Mouse (Mus musculus) left cerebral cortex, adult 18-20 months (tissue): Measurements from ENCODE around the gene Trim62. TPM values are rescaled to one million over a fixed set of nuclear protein-coding genes. Genes with fewer than 3 reads are reported as not detected.

Source experiments
- DNase-seq, 2 experiments: peaks; one replicate each; pipeline ENCODE4 v3.0.0; 2021 to 2022; ENCODE audit warnings: low spot score in 2 of 2, mixed read lengths in 1 of 2
- long read RNA-seq, 2 experiments: library from polyadenylated mRNA; stranded (forward); transcript quantifications; one replicate each; pipeline ENCODE4 v2.0.0; 2021
- total RNA-seq, 2 experiments: library from RNA; stranded (reverse); gene quantifications; 2 replicates each; pipeline ENCODE4 v1.2.3; 2021

Trim62 gene
- total RNA-seq = 10 to 100 TPM; 17.8 to 19.1 TPM
- long read RNA-seq, experiment 1, transcript Trim62-201 (5 exons, 3,752 nt) = major isoform, 37 of 42 reads
- long read RNA-seq, experiment 1, partial matches to known transcripts = 3 of 42 reads
- long read RNA-seq, experiment 1, other reads (novel, unspliced or antisense) = 2 of 42 reads
- long read RNA-seq, experiment 2, transcript Trim62-201 (5 exons, 3,752 nt) = major isoform, 22 of 22 reads
- long read RNA-seq, experiment 2, partial matches to known transcripts = 0 of 22 reads
- long read RNA-seq, experiment 2, other reads (novel, unspliced or antisense) = 0 of 22 reads

DNA sequence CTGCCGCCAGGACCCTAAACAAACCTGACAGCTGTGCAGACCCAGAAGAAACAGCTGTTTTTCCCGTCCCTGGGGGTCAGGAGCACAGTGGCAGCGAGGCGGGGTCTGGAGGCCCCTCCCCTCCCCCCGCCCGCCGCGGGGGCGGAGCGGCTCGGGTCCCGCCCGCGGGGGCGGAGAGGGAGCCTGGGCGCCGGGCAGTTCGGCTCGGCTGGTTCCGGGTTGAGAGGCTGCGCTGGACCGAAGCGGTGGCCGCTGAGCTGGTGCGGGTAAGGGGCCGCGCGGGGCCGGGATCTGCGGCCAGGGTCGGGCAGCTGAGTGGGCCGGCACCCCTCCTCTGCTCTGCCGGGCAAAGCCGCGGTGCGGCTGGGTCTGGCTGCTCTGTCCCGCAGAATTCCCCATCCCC is at the start of gene Trim62:
TSS of gene Trim62 (plus strand) at position 202 of the 403 bp plus-strand sequence.
- peak; percentile 48 to 68 for DNase-seq

- no peak for DNase-seq
Measured at GRCm38 (mm10) chr4:128838202-128838601, 45.2 kb upstream of the Trim62 start.

DNA sequence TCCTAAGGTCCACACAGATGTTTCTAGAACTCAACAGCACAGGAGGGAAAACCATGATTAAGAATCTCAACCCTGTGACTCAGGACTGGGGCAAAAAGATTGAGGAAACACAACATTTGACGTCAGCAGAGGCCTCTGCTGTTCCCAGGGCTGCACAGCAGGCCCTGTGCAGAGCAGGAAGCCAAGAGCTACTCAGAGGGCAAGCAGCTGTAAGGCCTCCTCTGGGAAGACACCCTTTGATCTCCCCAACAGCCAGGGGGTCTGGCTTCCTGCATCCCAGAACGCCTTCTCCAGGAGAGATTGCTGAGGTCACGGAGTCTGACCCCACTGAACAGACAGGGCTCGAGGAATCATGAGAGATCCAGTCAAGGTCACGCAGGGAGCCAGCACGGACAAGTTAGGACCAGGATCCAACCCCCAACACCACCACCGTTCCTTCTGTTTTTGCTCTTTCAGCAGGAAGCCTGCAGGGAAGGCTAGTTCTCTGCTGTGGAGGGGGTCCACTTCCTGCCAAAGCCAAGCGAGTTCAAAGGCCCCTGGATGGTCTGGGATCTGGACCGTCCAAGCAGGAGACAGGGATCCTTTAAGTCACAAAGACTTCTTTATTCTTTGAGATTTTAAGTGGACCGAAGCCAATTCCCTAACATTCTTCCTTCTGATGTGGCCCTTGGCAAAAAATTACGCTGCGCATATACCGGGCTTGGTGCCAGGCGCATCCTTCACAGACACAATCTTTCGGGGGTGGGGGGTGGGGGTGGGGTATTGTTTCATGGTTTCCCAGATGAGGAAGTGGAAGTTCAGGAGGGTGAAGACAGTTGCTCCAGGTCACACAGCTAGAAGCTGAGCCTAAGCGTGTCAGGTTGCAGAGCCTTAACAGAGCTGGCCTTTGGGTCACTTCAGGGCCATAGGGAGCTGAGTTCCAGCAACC is 43.3 kb upstream of the Trim62 start:
- DNase-seq = no peak

DNA sequence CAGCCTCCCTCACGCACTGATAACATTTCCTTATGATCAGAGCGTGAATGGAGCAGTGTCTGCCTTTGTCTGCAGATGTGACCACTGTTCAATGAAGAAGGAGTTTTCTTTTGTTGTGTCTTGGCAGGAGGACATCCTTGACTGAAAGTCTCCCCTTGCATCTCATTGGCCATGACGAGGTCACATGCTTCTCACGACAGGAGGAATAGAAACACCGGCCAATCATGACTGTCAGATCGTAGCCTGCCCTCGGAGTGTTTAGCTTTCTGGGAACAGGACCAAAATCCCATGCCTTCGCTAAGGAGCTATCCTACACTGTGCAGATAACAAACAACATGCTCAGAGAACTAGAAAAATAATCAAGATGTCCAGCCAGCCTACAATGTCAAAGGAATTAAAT is 42.1 kb upstream of the Trim62 start:
- no peak for DNase-seq

DNA sequence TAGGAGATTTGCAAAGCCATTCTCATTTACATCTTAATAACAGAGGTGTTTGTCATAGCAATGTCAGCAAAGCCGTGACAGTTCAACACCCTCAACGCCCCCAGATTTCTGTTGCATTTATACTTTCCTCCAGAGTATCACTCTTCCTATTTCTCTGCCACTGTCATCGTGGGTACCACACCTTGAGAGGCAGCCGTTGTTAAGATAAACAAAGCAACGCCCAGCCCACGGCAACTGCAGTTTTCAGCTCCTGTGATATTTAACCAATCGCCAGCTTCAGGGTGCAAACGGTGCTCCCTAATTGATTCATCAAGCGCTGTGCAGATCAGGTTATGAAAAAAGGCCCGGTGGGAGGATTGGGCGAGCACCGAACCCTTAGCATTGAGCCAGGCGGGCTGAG is 38.8 kb upstream of the Trim62 start:
- DNase-seq = no peak

GRCm38 (mm10) chr4:128845367-128845973 is 37.9 kb upstream of the Trim62 start:
- no peak for DNase-seq

GRCm38 (mm10) chr4:128848961-128849360 is 34.4 kb upstream of the Trim62 start:
- DNase-seq = no peak

DNA sequence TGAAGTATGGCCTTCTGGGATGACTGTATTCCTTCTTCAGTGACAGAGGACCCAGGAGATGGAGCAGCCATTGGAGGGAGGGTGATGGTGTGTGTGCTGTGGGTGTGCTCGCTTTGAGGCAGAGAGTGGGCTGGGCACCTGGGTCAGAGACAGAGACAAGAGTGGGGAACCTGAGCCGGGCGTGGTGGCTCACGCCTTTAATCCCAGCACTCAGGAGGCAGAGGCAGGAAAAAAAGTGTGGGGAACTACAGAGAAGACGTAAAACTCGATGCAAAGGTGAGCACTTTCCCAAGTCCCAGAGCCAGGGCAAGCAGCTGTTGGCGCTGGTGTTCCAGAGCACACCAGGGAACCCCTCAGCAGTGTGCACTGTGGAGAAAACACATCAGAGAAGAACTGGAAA is 33.7 kb upstream of the Trim62 start:
- DNase-seq = no peak

DNA sequence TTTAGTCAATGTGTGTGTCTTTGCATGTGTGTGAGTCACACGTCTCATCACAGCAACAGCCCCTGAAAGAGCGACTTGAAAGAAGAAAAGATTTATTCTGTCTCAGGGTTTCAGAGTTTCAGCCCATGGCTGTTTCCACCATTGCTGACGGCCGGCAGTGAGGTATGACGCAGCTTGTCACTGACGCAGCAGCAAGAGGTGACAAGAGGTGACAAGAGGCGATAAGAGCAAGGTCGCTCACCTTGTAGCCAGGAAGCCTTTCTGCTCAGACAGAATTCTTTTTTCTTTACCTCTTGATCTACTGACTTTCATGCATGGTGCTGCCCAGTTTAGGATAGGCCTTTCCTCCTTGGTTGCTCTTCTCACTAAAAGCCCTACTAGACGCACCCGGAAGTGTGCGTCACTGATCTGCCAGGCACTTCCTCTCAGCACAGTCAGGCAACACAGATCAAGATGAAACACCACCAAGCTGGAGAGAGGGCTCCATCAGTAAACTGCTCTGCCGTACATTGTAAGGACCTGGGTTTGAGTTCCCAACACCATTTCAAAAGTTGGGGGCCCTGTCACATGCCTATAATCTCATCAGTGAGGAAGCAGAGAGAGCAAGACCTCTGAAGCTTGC is 31.0 kb upstream of the Trim62 start:
- DNase-seq = no peak

GRCm38 (mm10) chr4:128853117-128853516 is 30.3 kb upstream of the Trim62 start:
- DNase-seq = no peak

DNA sequence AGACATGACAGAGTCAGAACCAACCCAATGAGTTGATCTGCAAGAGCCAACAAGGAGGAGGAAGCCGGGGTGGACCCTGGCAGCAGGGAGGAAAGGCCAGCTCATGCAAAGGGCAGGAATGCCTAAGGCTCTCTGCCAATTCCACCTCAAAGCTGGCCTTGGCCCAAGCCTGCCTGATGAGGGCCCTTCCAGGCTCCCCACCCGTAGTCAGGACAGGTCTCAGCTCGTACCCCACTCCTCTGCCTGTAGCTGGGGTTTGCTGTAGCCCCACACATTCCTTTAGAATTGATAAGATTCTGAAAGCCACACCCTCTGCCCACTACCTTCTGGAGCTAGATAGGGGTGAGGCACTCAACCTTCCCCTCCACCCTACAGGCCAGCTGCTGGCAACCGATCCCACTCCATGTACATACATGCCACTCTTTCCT is 27.8 kb upstream of the Trim62 start:
- no peak for DNase-seq

DNA sequence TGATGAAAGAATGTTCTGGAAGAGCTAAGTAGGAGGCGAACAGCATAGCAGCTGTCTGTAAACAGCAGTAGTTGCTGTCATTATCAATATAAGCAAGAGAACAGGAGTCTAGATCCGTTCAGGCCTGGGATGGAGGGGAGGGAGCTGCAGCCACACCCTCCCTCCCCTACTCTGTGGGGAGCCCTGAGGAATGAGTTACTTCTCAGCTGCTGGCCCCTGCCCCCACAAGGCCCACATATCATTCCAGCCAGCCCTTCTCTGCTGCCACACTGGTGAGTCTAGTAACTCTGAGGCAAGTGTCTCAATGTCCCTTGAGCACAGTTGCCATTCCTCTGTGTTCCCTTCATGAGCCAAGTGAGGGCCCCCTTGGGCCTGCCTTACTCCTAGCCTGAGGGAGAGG is 26.2 kb upstream of the Trim62 start:
- no peak for DNase-seq

DNA sequence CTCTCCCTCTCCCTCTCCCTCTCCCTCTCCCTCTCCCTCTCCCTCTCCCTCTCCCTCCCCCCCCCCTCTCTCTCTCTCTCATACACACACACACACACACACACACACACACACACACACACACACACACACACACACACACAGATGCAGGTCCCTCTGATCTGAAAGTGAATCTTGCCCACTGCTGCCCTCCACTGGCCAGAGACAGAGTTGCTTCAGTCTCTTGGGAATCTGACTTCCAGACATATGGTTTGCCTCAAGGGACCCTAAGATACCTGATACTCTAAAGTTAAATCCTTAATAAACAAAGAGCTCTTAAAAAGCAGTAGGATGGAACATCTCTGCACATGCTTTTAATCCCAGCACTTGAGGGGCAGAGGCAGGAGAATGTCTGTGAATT is 25.2 kb upstream of the Trim62 start:
- DNase-seq = peak; percentile 70 to 77

GRCm38 (mm10) chr4:128858878-128859277 is 24.5 kb upstream of the Trim62 start:
- no peak for DNase-seq

GRCm38 (mm10) chr4:128872992-128873391 is 10.4 kb upstream of the Trim62 start:
- DNase-seq = peak; percentile 7 to 45

DNA sequence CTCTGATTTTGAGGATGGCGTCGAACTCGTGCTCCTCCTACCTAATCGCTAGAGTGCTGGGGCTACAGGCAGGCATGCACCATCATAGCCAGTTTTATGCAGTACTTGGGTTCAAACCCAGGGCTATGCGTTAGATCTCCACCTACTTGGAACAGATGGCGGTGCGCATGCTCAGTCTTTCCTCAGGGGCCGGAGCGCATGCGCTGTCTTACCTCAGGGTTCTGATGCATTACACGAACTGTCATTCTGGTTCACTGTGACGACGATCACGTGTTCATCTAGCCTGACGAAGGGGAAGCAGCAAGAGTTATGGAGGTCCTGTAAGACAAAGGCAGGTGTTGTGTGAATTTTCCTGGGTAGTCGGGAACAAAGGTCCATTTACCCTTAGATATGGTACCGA is 9.3 kb upstream of the Trim62 start:
- DNase-seq = no peak

- no peak for DNase-seq
Measured at GRCm38 (mm10) chr4:128875439-128875838, 7.9 kb upstream of the Trim62 start.

DNA sequence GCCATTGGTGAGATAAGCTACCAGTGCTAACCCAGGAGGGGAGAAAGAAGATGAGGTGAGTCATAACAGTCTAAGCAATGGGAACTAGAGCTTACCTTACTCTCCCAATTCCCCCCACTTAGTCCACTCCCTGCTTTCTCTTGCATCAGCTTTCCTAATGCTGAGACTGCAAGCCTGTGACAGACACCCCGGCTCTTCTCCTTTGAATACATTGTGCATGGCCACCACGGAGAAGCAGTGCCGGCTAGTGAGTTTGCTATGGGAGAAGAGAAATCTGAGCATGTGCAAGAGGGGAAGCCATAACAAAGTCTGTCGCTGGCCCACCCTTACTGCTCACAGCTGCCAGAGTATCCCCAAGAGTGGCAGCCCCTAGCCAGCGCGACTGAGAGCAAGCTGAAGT is 5.9 kb upstream of the Trim62 start:
- DNase-seq = no peak

GRCm38 (mm10) chr4:128878901-128879491 is 4.4 kb upstream of the Trim62 start:
- DNase-seq = no peak

GRCm38 (mm10) chr4:128883801-128884710 is 676 bp downstream of the Trim62 start:
- DNase-seq = peak; percentile 31 to 66
